Mouse (Mus musculus): ENCODE results near the gene Kcnip4. TPM values are rescaled to one million over a fixed set of nuclear protein-coding genes. Genes with fewer than 3 reads are reported as not detected.

Gene Kcnip4
- total and polyA plus RNA-seq, 3 experiments, result 0.19 TPM; not detected in 2

GRCm38 (mm10) chr5:48864268-48864967 is 660.3 kb downstream of the Kcnip4 start:
- Histone ChIP-seq H3K4me1 (ENCODE audit: control insufficient read depth in 1 of 2, insufficient read depth in 2 of 2, low read length in 2 of 2) (no peaks in the 10 kb centered on the region), H3K4me3 (ENCODE audit: control insufficient read depth in 1 of 2, insufficient read depth in 1 of 2, low read depth in 2 of 2, low read length in 2 of 2) (no peak overlapping the region), H3K9ac (ENCODE audit: control insufficient read depth, low read depth, low read length, poor library complexity, severe bottlenecking) (no peak overlapping the region), H3K36me3 (ENCODE audit: control insufficient read depth in 1 of 2, insufficient read depth in 2 of 2, low read length in 2 of 2) (no peaks in the 10 kb centered on the region), H3K79me2 (ENCODE audit: control insufficient read depth, insufficient read depth, low read length, poor library complexity) (no peaks in the 10 kb centered on the region), H3K9me3 (replicated peaks; ENCODE audit: insufficient read depth, low read length) (no peaks in the 10 kb centered on the region), H3K27me3 (ENCODE audit: control insufficient read depth in 1 of 2, insufficient read depth in 2 of 2, low read length in 2 of 2) (no peaks in the 10 kb centered on the region), H3K27ac (ENCODE audit: control insufficient read depth, low read depth, low read length) (no peak overlapping the region)
- DNase-seq (ENCODE audit: low read depth, low spot score), result no peak
- no peak for TF ChIP-seq NRF1 (IDR thresholded peaks at IDR 0.05; ENCODE audit: insufficient read depth, low read depth, low read length, poor library complexity, severe bottlenecking)

- no peaks in the 10 kb centered on the region for H3K27me3 ChIP-seq (ENCODE audit: control insufficient read depth in 1 of 2, insufficient read depth in 2 of 2, low read length in 2 of 2)
- H3K9me3 ChIP-seq (replicated peaks; ENCODE audit: insufficient read depth, low read length), result no peaks in the 10 kb centered on the region
- TF ChIP-seq POLR2AphosphoS2 (IDR thresholded peaks at IDR 0.05; ENCODE audit: low read length) (no peak), ZMIZ1 (IDR thresholded peaks at IDR 0.05; ENCODE audit: low read depth, low read length) (no peak), TBP (IDR thresholded peaks at IDR 0.05; ENCODE audit: low read depth, low read length) (no peak)
- no peaks in the 10 kb centered on the region for H3K36me3 ChIP-seq (ENCODE audit: control insufficient read depth in 1 of 2, insufficient read depth in 2 of 2, low read length in 2 of 2)
- no peak for DNase-seq (ENCODE audit: low read depth, low spot score)
- no peak overlapping the region for H3K4me3 ChIP-seq (ENCODE audit: control insufficient read depth in 1 of 2, insufficient read depth in 1 of 2, low read depth in 2 of 2, low read length in 2 of 2)
- H3K79me2 ChIP-seq (ENCODE audit: control insufficient read depth, insufficient read depth, low read length, poor library complexity), result no peaks in the 10 kb centered on the region
- no peak overlapping the region for H3K27ac ChIP-seq (ENCODE audit: control insufficient read depth, low read depth, low read length)
- no peak overlapping the region for H3K9ac ChIP-seq (ENCODE audit: control insufficient read depth, low read depth, low read length, poor library complexity, severe bottlenecking)
- H3K4me1 ChIP-seq (ENCODE audit: control insufficient read depth in 1 of 2, insufficient read depth in 2 of 2, low read length in 2 of 2), result no peaks in the 10 kb centered on the region
These were observed 683.7 kb downstream of the Kcnip4 start for GRCm38 (mm10) chr5:48840971-48841370.

DNA sequence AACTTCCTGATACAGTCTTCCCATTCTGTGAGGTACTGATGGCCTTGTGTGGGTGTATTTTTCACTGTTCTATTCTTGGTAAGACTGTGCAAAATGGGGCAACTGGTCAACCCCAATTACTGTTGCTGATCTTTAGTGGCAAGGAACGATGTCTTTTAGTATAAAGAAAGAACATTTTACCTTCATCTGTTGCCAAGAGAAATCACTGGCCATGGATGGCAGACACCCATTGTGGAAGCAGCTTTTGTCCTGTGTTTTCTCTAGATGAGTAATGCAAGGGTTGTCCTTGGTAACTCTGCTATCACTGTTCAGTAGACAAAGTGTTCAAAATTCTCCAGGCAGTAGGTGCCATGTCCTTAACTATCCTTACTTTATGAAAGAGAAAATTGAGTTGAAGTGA is 729.2 kb downstream of the Kcnip4 start:
- Histone ChIP-seq H3K4me1 (ENCODE audit: control insufficient read depth in 1 of 2, insufficient read depth in 2 of 2, low read length in 2 of 2) (no peaks in the 10 kb centered on the region), H3K27ac (ENCODE audit: control insufficient read depth, low read depth, low read length) (no peak overlapping the region), H3K36me3 (ENCODE audit: control insufficient read depth in 1 of 2, insufficient read depth in 2 of 2, low read length in 2 of 2) (no peaks in the 10 kb centered on the region), H3K4me3 (ENCODE audit: control insufficient read depth in 1 of 2, insufficient read depth in 1 of 2, low read depth in 2 of 2, low read length in 2 of 2) (no peak overlapping the region), H3K79me2 (ENCODE audit: control insufficient read depth, insufficient read depth, low read length, poor library complexity) (no peaks in the 10 kb centered on the region), H3K27me3 (ENCODE audit: control insufficient read depth in 1 of 2, insufficient read depth in 2 of 2, low read length in 2 of 2) (no peaks in the 10 kb centered on the region; a peak in 1 of 4 replicates), H3K9me3 (replicated peaks; ENCODE audit: insufficient read depth, low read length) (no peaks in the 10 kb centered on the region), H3K9ac (ENCODE audit: control insufficient read depth, low read depth, low read length, poor library complexity, severe bottlenecking) (no peak overlapping the region)
- no peak for DNase-seq (ENCODE audit: low read depth, low spot score)
- TF ChIP-seq NELFE (IDR thresholded peaks at IDR 0.05; ENCODE audit: low read depth, low read length), result no peak
- TF ChIP-seq UBTF (IDR thresholded peaks at IDR 0.05; ENCODE audit: borderline replicate concordance, insufficient read depth, low read depth, low read length), result no peak
- TF ChIP-seq CHD1 (IDR thresholded peaks at IDR 0.05; ENCODE audit: low read depth, low read length), result no peak
- no peak for TF ChIP-seq KAT2A (conservative IDR thresholded peaks at IDR 0.05; ENCODE audit: low read depth, low read length)
- TF ChIP-seq TAL1 (IDR thresholded peaks at IDR 0.05; ENCODE audit: low read length), result no peak
- TF ChIP-seq MAFK (IDR thresholded peaks at IDR 0.05; ENCODE audit: borderline replicate concordance, low read depth, low read length), result no peak

Measured in MEL (cell line).